Mouse (Mus musculus) retina, adult 2 months (tissue): ENCODE results near the gene Mpnd.
A peak's percentile ranks its signal among the peaks of the same experiment; 100 is the strongest.

Source experiments
- DNase-seq: peaks from one replicate; pipeline ENCODE4 v3.0.0-alpha.2; 2012; ENCODE audit warnings: low read depth, low spot score

Mpnd gene

GRCm38 (mm10) chr17:55986030-55986961 is 19.2 kb upstream of the Mpnd start, which contains the start of gene Fsd1:
Fsd1 (plus strand) TSS chr17:55986509.
- peak; percentile 36 for DNase-seq

- DNase-seq: no peak
Observed at GRCm38 (mm10) chr17:55990278-55990898, 15.1 kb upstream of the Mpnd start.

GRCm38 (mm10) chr17:55996007-55996406 is 9.5 kb upstream of the Mpnd start:
- no peak for DNase-seq

GRCm38 (mm10) chr17:55999794-56000499 is 5.6 kb upstream of the Mpnd start:
- no peak for DNase-seq

GRCm38 (mm10) chr17:56003000-56003399 is 2.5 kb upstream of the Mpnd start:
- no peak for DNase-seq

- DNase-seq: no peak
Observed at GRCm38 (mm10) chr17:56006956-56007355, 1.4 kb downstream of the Mpnd start.

- no peak for DNase-seq
Observed at GRCm38 (mm10) chr17:56007444-56008355, 2.2 kb downstream of the Mpnd start.

GRCm38 (mm10) chr17:56008356-56009087 is 3.0 kb downstream of the Mpnd start:
- DNase-seq: peak; percentile 88

GRCm38 (mm10) chr17:56009088-56009961 is 3.8 kb downstream of the Mpnd start:
- DNase-seq: peak; percentile 57

- DNase-seq: no peak
Observed at GRCm38 (mm10) chr17:56009962-56010240, 4.4 kb downstream of the Mpnd start.

GRCm38 (mm10) chr17:56010255-56010654 is 4.7 kb downstream of the Mpnd start:
- no peak for DNase-seq

GRCm38 (mm10) chr17:56010681-56011080 is 5.2 kb downstream of the Mpnd start:
- DNase-seq: no peak

GRCm38 (mm10) chr17:56011441-56011840 is 5.9 kb downstream of the Mpnd start:
- no peak for DNase-seq

GRCm38 (mm10) chr17:56015293-56015692 is 9.8 kb downstream of the Mpnd start:
- DNase-seq: no peak

GRCm38 (mm10) chr17:56016382-56016781 is 10.9 kb downstream of the Mpnd start:
- no peak for DNase-seq

GRCm38 (mm10) chr17:56016793-56017785 is 11.6 kb downstream of the Mpnd start:
- no peak for DNase-seq

- DNase-seq: no peak
Observed at GRCm38 (mm10) chr17:56017848-56018247, 12.3 kb downstream of the Mpnd start.

- DNase-seq: no peak
Observed at GRCm38 (mm10) chr17:56018347-56019131, 13.0 kb downstream of the Mpnd start.
